Mouse (Mus musculus): ENCODE measurements around the gene Nfib. TPM values are rescaled to one million over a fixed set of nuclear protein-coding genes. Genes with fewer than 3 reads are reported as not detected.

The Nfib gene
- total and polyA plus RNA-seq, 3 experiments, result 0.16 TPM; not detected in 2

- no peaks in the 10 kb centered on the region for H3K27me3 ChIP-seq (ENCODE audit: insufficient read depth, low read length)
- H3K4me3 ChIP-seq (ENCODE audit: low read depth, low read length), result no peak overlapping the region
- no peak for TF ChIP-seq GATA1 (IDR thresholded peaks at IDR 0.05; ENCODE audit: borderline replicate concordance, low read length)
- TF ChIP-seq POLR2AphosphoS5 (IDR thresholded peaks at IDR 0.05; ENCODE audit: insufficient replicate concordance, low read depth, low read length), result no peak
- TF ChIP-seq TAL1 (conservative IDR thresholded peaks at IDR 0.05; ENCODE audit: low read depth, low read length), result no peak
- no peak for ATAC-seq (ENCODE audit: extremely low read depth, insufficient number of reproducible peaks, low FRiP score, poor library complexity, severe bottlenecking)
- H3K9me3 ChIP-seq (replicated peaks), result peaks cover 38% of the 10 kb centered on the region
- H3K4me1 ChIP-seq (ENCODE audit: insufficient read depth, low read depth, low read length), result no peaks in the 10 kb centered on the region
- no peaks in the 10 kb centered on the region for H3K36me3 ChIP-seq (replicated peaks)
- no peak for DNase-seq (ENCODE audit: low spot score)
Observed at GRCm38 (mm10) chr4:82454989-82455388, 250.6 kb downstream of the Nfib start.

GRCm38 (mm10) chr4:82453341-82453740, 252.2 kb downstream of the Nfib start:
- peaks cover 32% of the 10 kb centered on the region for H3K9me3 ChIP-seq (replicated peaks)
- ATAC-seq (ENCODE audit: extremely low read depth, insufficient number of reproducible peaks, low FRiP score, poor library complexity, severe bottlenecking) (no peak), DNase-seq (ENCODE audit: low spot score) (no peak)
- no peaks in the 10 kb centered on the region for H3K4me1 ChIP-seq (ENCODE audit: insufficient read depth, low read depth, low read length)
- TF ChIP-seq TAL1 (conservative IDR thresholded peaks at IDR 0.05; ENCODE audit: low read depth, low read length), result no peak
- no peak for TF ChIP-seq POLR2AphosphoS5 (IDR thresholded peaks at IDR 0.05; ENCODE audit: insufficient replicate concordance, low read depth, low read length)
- no peak overlapping the region for H3K4me3 ChIP-seq (ENCODE audit: low read depth, low read length)
- H3K27me3 ChIP-seq (ENCODE audit: insufficient read depth, low read length), result no peaks in the 10 kb centered on the region
- no peaks in the 10 kb centered on the region for H3K36me3 ChIP-seq (replicated peaks)

GRCm38 (mm10) chr4:82452905-82453304, 252.6 kb downstream of the Nfib start:
- Histone ChIP-seq H3K9me3 (replicated peaks) (peaks cover 30% of the 10 kb centered on the region), H3K4me3 (ENCODE audit: low read depth, low read length) (no peak overlapping the region), H3K27me3 (ENCODE audit: insufficient read depth, low read length) (no peaks in the 10 kb centered on the region), H3K4me1 (ENCODE audit: insufficient read depth, low read depth, low read length) (no peaks in the 10 kb centered on the region), H3K36me3 (replicated peaks) (no peaks in the 10 kb centered on the region)
- TF ChIP-seq GATA2 (IDR thresholded peaks at IDR 0.05; ENCODE audit: borderline replicate concordance, low read depth, low read length), result no peak
- DNase-seq (ENCODE audit: low spot score) (no peak), ATAC-seq (ENCODE audit: extremely low read depth, insufficient number of reproducible peaks, low FRiP score, poor library complexity, severe bottlenecking) (no peak)

GRCm38 (mm10) chr4:82447061-82447671, 258.4 kb downstream of the Nfib start:
- DNase-seq (ENCODE audit: low spot score) (no peak), ATAC-seq (ENCODE audit: extremely low read depth, insufficient number of reproducible peaks, low FRiP score, poor library complexity, severe bottlenecking) (no peak)
- no peaks in the 10 kb centered on the region for H3K36me3 ChIP-seq (replicated peaks)
- H3K4me1 ChIP-seq (ENCODE audit: insufficient read depth, low read depth, low read length), result no peaks in the 10 kb centered on the region
- H3K27me3 ChIP-seq (ENCODE audit: insufficient read depth, low read length), result no peaks in the 10 kb centered on the region
- peaks cover 27% of the 10 kb centered on the region for H3K9me3 ChIP-seq (replicated peaks)
- H3K4me3 ChIP-seq (ENCODE audit: low read depth, low read length), result no peak overlapping the region
- no peak for TF ChIP-seq CTCF (IDR thresholded peaks at IDR 0.05; ENCODE audit: low read depth, low read length)
- TF ChIP-seq GATA2 (IDR thresholded peaks at IDR 0.05; ENCODE audit: borderline replicate concordance, low read depth, low read length), result no peak
- TF ChIP-seq TAL1 (conservative IDR thresholded peaks at IDR 0.05; ENCODE audit: low read depth, low read length), result no peak
- TF ChIP-seq POLR2AphosphoS5 (IDR thresholded peaks at IDR 0.05; ENCODE audit: insufficient replicate concordance, low read depth, low read length), result no peak
- no peak for TF ChIP-seq GATA1 (IDR thresholded peaks at IDR 0.05; ENCODE audit: borderline replicate concordance, low read length)

- Histone ChIP-seq H3K36me3 (replicated peaks) (no peaks in the 10 kb centered on the region), H3K27me3 (ENCODE audit: insufficient read depth, low read length) (no peaks in the 10 kb centered on the region), H3K4me3 (ENCODE audit: low read depth, low read length) (no peak overlapping the region), H3K4me1 (ENCODE audit: insufficient read depth, low read depth, low read length) (no peaks in the 10 kb centered on the region), H3K9me3 (replicated peaks) (peaks cover 20% of the 10 kb centered on the region)
- no peak for ATAC-seq (ENCODE audit: extremely low read depth, insufficient number of reproducible peaks, low FRiP score, poor library complexity, severe bottlenecking)
- no peak for TF ChIP-seq CTCF (IDR thresholded peaks at IDR 0.05; ENCODE audit: low read depth, low read length)
- TF ChIP-seq POLR2AphosphoS5 (IDR thresholded peaks at IDR 0.05; ENCODE audit: insufficient replicate concordance, low read depth, low read length), result no peak
- TF ChIP-seq TAL1 (conservative IDR thresholded peaks at IDR 0.05; ENCODE audit: low read depth, low read length), result no peak
- TF ChIP-seq GATA1 (IDR thresholded peaks at IDR 0.05; ENCODE audit: borderline replicate concordance, low read length), result no peak
- no peak for TF ChIP-seq GATA2 (IDR thresholded peaks at IDR 0.05; ENCODE audit: borderline replicate concordance, low read depth, low read length)
- DNase-seq (ENCODE audit: low spot score), result no peak
Observed at GRCm38 (mm10) chr4:82444078-82444477, 261.5 kb downstream of the Nfib start.

GRCm38 (mm10) chr4:82443441-82443840, 262.1 kb downstream of the Nfib start:
- Histone ChIP-seq H3K36me3 (replicated peaks) (no peaks in the 10 kb centered on the region), H3K4me3 (ENCODE audit: low read depth, low read length) (no peak overlapping the region), H3K9me3 (replicated peaks) (peaks cover 23% of the 10 kb centered on the region), H3K4me1 (ENCODE audit: insufficient read depth, low read depth, low read length) (no peaks in the 10 kb centered on the region), H3K27me3 (ENCODE audit: insufficient read depth, low read length) (no peaks in the 10 kb centered on the region)
- TF ChIP-seq POLR2AphosphoS5 (IDR thresholded peaks at IDR 0.05; ENCODE audit: insufficient replicate concordance, low read depth, low read length) (no peak), GATA2 (IDR thresholded peaks at IDR 0.05; ENCODE audit: borderline replicate concordance, low read depth, low read length) (no peak), TAL1 (conservative IDR thresholded peaks at IDR 0.05; ENCODE audit: low read depth, low read length) (no peak), CTCF (IDR thresholded peaks at IDR 0.05; ENCODE audit: low read depth, low read length) (no peak), GATA1 (IDR thresholded peaks at IDR 0.05; ENCODE audit: borderline replicate concordance, low read length) (no peak)
- no peak; the same call in 1 of the 2 replicates for ATAC-seq (ENCODE audit: extremely low read depth, insufficient number of reproducible peaks, low FRiP score, poor library complexity, severe bottlenecking)
- no peak for DNase-seq (ENCODE audit: low spot score)

- DNase-seq (ENCODE audit: low spot score), result no peak
- Histone ChIP-seq H3K36me3 (replicated peaks) (no peaks in the 10 kb centered on the region), H3K4me1 (ENCODE audit: insufficient read depth, low read depth, low read length) (no peaks in the 10 kb centered on the region), H3K27me3 (ENCODE audit: insufficient read depth, low read length) (no peaks in the 10 kb centered on the region), H3K4me3 (ENCODE audit: low read depth, low read length) (no peak overlapping the region), H3K9me3 (replicated peaks) (peaks cover 24% of the 10 kb centered on the region)
- no peak; the same call in 1 of the 2 replicates for ATAC-seq (ENCODE audit: extremely low read depth, insufficient number of reproducible peaks, low FRiP score, poor library complexity, severe bottlenecking)
- TF ChIP-seq CTCF (IDR thresholded peaks at IDR 0.05; ENCODE audit: low read depth, low read length) (no peak), GATA2 (IDR thresholded peaks at IDR 0.05; ENCODE audit: borderline replicate concordance, low read depth, low read length) (no peak), TAL1 (conservative IDR thresholded peaks at IDR 0.05; ENCODE audit: low read depth, low read length) (no peak), POLR2AphosphoS5 (IDR thresholded peaks at IDR 0.05; ENCODE audit: insufficient replicate concordance, low read depth, low read length) (no peak), GATA1 (IDR thresholded peaks at IDR 0.05; ENCODE audit: borderline replicate concordance, low read length) (no peak)
Observed at GRCm38 (mm10) chr4:82443003-82443402, 262.5 kb downstream of the Nfib start.

Data from G1E (cell line).